Mouse (Mus musculus) small intestine, adult 2 months (tissue): ENCODE results near the gene Prg3.

Experiments used
- CTCF ChIP-seq: fragments of 200-500 bp; IDR thresholded peaks from 2 replicates; pipeline ENCODE4 v1.5.1; 2012; ENCODE audit warnings: low read depth, mild to moderate bottlenecking, control low read depth, inconsistent platforms, low read length, moderate library complexity, mixed read lengths; ENCODE audit not compliant: insufficient replicate concordance, insufficient read length; ENCODE audit errors: extremely low read depth
- POLR2A ChIP-seq: fragments of 200-500 bp; IDR thresholded peaks from 2 replicates; pipeline ENCODE4 v1.6.1; 2012; ENCODE audit warnings: low read depth, mild to moderate bottlenecking, control low read depth, inconsistent platforms, low read length, moderate library complexity

DNA sequence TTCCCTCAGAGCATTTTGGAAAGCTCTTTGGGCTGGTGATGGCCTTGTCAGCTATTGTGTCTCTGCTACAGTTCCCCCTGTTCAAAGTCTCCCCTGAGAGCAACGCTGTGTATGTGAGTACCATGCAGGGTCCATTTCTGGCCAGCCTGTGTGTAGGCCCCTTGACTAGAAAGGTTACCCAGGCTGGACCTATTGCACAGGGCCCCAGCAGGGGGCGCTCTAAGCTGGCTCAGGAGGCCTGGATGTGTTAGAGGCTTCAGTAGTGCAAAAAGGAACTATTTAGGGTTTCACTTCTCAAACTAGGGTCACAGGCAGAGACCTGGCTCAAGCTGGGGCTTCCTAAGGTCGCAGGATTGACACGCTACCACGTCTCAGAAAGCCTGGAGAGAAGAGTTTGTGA lies 31.7 kb upstream of the Prg3 start:
- TF ChIP-seq POLR2A (no peak), CTCF (peak; percentile 98)
